Mouse (Mus musculus): ENCODE measurements around the gene Tubb4a. TPM values are rescaled to one million over a fixed set of nuclear protein-coding genes. Genes with fewer than 3 reads are reported as not detected.
A peak's percentile ranks its signal among the peaks of the same experiment; 100 is the strongest.
"Not testable (repeated sequence)": the region's sequence is repeated elsewhere in the genome, so short reads cannot be mapped to it uniquely, and the experiment has no call there.

Gene Tubb4a
- total RNA-seq, 2 experiments from 2014 or later: 558 TPM

GRCm38 (mm10) chr17:57062011-57062521, 25.5 kb downstream of the Tubb4a start:
- no peak overlapping the region for H3K4me3 ChIP-seq
- no peak for DNase-seq (ENCODE audit: low spot score in 2 of 2)
- TF ChIP-seq CTCF (conservative IDR thresholded peaks at IDR 0.05): no peak
- no peak overlapping the region for H3K27ac ChIP-seq

GRCm38 (mm10) chr17:57061069-57061468, 26.5 kb downstream of the Tubb4a start:
- DNase-seq (ENCODE audit: low spot score in 2 of 2): no peak
- Histone ChIP-seq H3K4me3 (no peak overlapping the region; the same call in 1 of the 2 replicates), H3K27ac (peak overlapping the region; percentile 97; the same call in 1 of the 2 replicates)
- no peak for TF ChIP-seq CTCF (conservative IDR thresholded peaks at IDR 0.05)

GRCm38 (mm10) chr17:57060231-57060801, 27.3 kb downstream of the Tubb4a start:
- TF ChIP-seq CTCF (conservative IDR thresholded peaks at IDR 0.05): peak; percentile 87

GRCm38 (mm10) chr17:57059486-57059977, 28.1 kb downstream of the Tubb4a start, which contains the start of gene Slc25a23:
Gene Slc25a23 (minus strand): TSS chr17:57059863.
- no peak for TF ChIP-seq CTCF (conservative IDR thresholded peaks at IDR 0.05)
- H3K4me3 ChIP-seq: peak within 1 kb of the TSS; percentile 85
- DNase-seq (ENCODE audit: low spot score in 2 of 2): peak; percentile 75 to 83
- peak within 1 kb of the TSS; percentile 97 for H3K27ac ChIP-seq

More at GRCm38 (mm10) chr17:57060231-57060801, 27.3 kb downstream of the Tubb4a start:
- DNase-seq (ENCODE audit: low spot score in 2 of 2): peak; percentile 94 to 95
- peak overlapping the region; percentile 85 for H3K4me3 ChIP-seq
- peak overlapping the region; percentile 97 for H3K27ac ChIP-seq

GRCm38 (mm10) chr17:57058891-57059485, 28.6 kb downstream of the Tubb4a start, which contains the start of gene Crb3:
Gene Crb3 (plus strand): TSS chr17:57059105.
- H3K4me3 ChIP-seq: peak within 1 kb of the TSS; percentile 85
- peak in 1 of 2 experiments; percentile 34 for DNase-seq (ENCODE audit: low spot score in 2 of 2)
- no peak for TF ChIP-seq CTCF (conservative IDR thresholded peaks at IDR 0.05)
- H3K27ac ChIP-seq: peak within 1 kb of the TSS; percentile 97

- Histone ChIP-seq H3K4me3 (no peak overlapping the region), H3K27ac (no peak overlapping the region)
- no peak for DNase-seq (ENCODE audit: low spot score in 2 of 2)
- TF ChIP-seq CTCF (conservative IDR thresholded peaks at IDR 0.05): no peak
These were observed 31.3 kb downstream of the Tubb4a start for GRCm38 (mm10) chr17:57056246-57056645.

GRCm38 (mm10) chr17:57051679-57052078, 35.9 kb downstream of the Tubb4a start:
- not testable (repeated sequence) for H3K4me3 ChIP-seq; H3K27ac ChIP-seq; DNase-seq (ENCODE audit: low spot score in 2 of 2)
- TF ChIP-seq CTCF (conservative IDR thresholded peaks at IDR 0.05): peak; percentile 46

- Histone ChIP-seq H3K4me3 (no peak overlapping the region), H3K27ac (no peak overlapping the region)
- TF ChIP-seq CTCF (conservative IDR thresholded peaks at IDR 0.05): no peak
- DNase-seq (ENCODE audit: low spot score in 2 of 2): no peak
These were observed 38.8 kb downstream of the Tubb4a start for GRCm38 (mm10) chr17:57048816-57049215.

GRCm38 (mm10) chr17:57047406-57047805, 40.2 kb downstream of the Tubb4a start:
- TF ChIP-seq CTCF (conservative IDR thresholded peaks at IDR 0.05): no peak
- no peak for DNase-seq (ENCODE audit: low spot score in 2 of 2)

GRCm38 (mm10) chr17:57041554-57041953, 46.0 kb downstream of the Tubb4a start, which contains the start of gene Slc25a41:
Gene Slc25a41 (minus strand): TSS chr17:57041654.
- DNase-seq (ENCODE audit: low spot score in 2 of 2): no peak

More at GRCm38 (mm10) chr17:57047406-57047805, 40.2 kb downstream of the Tubb4a start:
- no peak overlapping the region for H3K4me3 ChIP-seq
- no peak overlapping the region for H3K27ac ChIP-seq

GRCm38 (mm10) chr17:57038978-57039377, 48.6 kb downstream of the Tubb4a start:
- DNase-seq (ENCODE audit: low spot score in 2 of 2): no peak
- Histone ChIP-seq H3K27ac (no peak overlapping the region), H3K4me3 (no peak overlapping the region)
- peak; percentile 52 for TF ChIP-seq CTCF (conservative IDR thresholded peaks at IDR 0.05)

More at GRCm38 (mm10) chr17:57041554-57041953, 46.0 kb downstream of the Tubb4a start, which contains the start of gene Slc25a41:
- TF ChIP-seq CTCF (conservative IDR thresholded peaks at IDR 0.05): no peak
- Histone ChIP-seq H3K27ac (no peak within 1 kb of the TSS), H3K4me3 (no peak within 1 kb of the TSS)

- DNase-seq (ENCODE audit: low spot score in 2 of 2): no peak
- H3K4me3 ChIP-seq: no peak overlapping the region
- no peak for TF ChIP-seq CTCF (conservative IDR thresholded peaks at IDR 0.05)
- peak overlapping the region; percentile 91; the same call in 1 of the 2 replicates for H3K27ac ChIP-seq
These were observed 54.7 kb downstream of the Tubb4a start for GRCm38 (mm10) chr17:57032854-57033253.
